Mouse (Mus musculus) cerebellum, postnatal 10 days (tissue): ENCODE results near the gene Akr1c13.
A peak's percentile ranks its signal among the peaks of the same experiment; 100 is the strongest.

Experiments
- DNase-seq, 2 experiments: peaks; one replicate each; pipeline ENCODE4 v3.0.0; 2021; ENCODE audit warnings: mixed read lengths in 2 of 2

Gene Akr1c13

DNA sequence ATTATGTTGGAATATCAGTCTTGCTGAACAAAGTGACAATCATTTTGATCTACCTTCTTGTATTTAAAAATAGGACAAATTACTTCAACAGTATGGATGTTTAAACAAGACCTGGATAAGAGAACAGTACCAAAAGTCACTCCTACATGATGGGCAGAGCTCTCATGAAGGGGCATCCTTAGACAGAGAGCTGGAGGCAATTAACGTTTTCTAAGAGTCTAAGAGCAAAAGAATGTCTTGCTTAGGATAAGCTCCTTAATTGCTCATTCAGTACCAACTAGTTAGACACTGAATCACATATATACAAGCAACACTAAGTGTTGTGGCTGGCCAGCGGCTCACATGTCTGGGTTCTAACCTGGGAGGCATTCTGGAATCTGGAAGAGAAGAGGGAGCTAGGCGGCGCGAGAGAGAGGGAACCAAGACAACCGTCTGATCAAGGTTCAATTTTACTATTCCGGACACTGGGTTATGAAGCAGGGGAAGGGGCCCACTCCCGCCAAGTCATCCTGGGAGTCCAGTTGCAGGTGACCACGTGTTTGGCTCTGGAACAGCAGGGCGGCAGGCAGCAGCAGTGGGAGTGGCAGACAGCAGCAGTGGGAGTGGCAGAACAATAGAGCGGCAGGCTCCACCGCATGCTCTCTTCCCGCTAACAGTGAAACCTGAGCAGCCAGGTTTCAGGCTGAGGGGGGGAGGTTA, 54.1 kb downstream of the Akr1c13 start:
- DNase-seq: peak; percentile 12 to 24

DNA sequence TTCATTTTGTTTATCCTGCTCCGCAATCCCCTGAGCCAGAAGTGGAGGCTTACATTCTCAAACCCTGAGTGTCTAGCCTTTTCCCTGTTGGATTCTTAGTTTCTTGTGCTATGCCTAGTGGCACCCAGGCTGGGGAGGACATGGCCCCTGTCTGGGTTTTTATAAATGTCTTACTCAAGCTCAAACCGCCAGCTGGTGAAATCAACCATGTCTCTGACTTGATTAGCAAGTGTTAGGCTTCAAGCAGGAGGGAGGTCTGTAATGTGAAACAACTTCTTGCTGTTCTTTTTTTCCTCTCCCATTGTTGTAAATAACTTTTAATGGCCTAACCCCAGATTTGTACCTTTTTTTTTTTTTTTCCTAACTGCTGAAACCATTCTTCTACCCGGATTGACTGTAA, 58.4 kb downstream of the Akr1c13 start:
- DNase-seq: no peak
